Mouse (Mus musculus) yolk sac, embryonic 10.5 days (tissue): ENCODE results near the gene Tmem42.

Experiments
- DNase-seq: peaks from one replicate; pipeline ENCODE4 v3.0.0-alpha.2; 2017; ENCODE audit warnings: low spot score

Gene Tmem42

GRCm38 (mm10) chr9:123020995-123021631 lies at the start of gene Tmem42:
Gene Tmem42, plus strand, starts transcription at chr9:123021326.
- DNase-seq: peak; percentile 95

DNA sequence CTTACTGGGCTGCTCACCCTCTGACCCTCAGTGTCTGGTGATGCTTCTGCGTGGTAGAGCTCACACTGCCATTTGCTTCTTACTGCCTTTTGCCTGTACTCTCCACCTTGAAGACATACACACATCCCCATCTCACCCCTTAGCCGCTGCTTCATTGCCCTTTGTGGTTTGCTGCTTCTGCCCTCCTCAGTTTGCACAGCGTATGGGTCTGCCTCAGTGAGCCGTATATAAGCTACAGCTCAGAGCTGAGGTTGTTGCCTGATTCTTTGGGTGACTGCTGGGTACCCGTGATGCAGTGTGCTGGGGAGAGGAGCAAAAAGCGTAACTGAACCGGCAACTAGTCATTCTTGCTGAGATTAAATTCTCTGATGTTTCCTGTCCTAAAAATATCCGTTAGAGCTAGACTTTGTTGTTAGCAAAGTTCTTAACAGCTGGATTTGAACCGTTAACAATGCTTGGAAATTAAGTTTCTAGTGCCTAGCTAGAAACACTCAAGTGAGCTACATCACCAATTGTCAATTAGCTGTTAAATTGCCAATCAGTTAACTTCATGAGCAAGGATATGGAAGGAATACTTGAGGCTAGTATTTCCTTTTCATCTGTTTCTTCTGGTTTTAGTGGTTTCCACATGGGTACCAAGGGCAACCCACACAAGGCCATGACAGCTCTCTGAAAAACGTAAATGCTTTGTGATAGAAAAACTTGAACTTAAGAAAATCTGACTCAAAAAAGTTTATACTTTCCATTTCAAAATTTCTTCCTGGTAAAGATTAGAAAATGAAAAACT lies 22.5 kb upstream of the Tmem42 start:
- DNase-seq: no peak

DNA sequence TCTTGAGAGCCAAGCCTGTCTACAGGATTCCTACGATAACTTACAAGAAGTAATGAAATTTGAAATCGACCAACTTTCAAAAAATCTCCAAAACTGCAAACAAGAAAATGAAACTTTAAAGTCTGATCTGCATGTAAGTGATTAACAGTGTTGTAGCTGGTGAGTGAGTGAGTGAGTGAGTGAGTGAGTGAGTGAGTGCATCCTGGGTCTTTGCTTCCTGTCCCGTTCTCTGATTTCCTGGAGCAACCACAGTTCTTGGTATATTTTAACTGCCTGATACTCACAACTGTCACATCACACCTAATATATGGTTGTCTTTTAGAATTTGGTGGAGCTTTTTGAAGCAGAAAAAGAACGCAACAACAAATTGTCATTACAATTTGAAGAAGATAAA lies 21.9 kb upstream of the Tmem42 start:
- no peak for DNase-seq

- no peak for DNase-seq
These were observed 16.4 kb upstream of the Tmem42 start for GRCm38 (mm10) chr9:123004718-123005117.

GRCm38 (mm10) chr9:123006071-123006470 lies 15.1 kb upstream of the Tmem42 start:
- DNase-seq: no peak

DNA sequence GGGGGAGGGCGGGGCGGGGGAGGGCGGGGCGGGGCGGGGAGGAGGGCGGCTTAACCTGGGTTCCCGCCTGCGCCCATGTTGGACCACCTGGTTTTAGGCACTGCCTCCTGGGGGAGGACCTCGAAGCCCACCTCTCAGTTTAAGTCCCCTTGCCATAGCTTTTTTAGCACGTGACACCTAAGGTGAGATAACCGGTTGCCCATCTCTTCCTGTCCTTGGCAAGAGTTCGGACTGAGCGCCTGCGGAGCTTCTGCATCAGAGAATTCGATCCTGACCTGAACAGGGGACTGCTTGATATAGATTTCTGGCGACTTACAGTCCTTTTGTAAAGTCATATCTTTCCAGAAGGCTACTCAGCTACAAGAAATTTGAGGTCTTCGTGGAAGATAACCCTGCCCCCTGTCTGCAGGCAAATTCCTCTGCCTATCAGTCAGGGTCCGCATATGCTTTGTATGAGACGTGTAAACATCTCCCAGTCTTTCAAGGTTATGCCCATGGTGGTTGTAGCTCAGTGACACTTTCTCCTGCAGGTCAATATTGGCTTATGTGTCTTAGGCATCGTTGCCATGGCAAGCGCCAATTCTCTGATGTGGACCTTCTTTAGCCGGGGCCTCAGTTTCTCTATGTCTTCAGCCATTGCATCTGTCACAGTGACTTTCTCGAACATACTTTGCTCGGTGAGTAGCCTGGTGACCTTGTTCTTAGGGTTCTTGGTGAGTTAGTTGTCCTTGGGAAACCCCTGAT lies 682 bp downstream of the Tmem42 start:
- DNase-seq: no peak

DNA sequence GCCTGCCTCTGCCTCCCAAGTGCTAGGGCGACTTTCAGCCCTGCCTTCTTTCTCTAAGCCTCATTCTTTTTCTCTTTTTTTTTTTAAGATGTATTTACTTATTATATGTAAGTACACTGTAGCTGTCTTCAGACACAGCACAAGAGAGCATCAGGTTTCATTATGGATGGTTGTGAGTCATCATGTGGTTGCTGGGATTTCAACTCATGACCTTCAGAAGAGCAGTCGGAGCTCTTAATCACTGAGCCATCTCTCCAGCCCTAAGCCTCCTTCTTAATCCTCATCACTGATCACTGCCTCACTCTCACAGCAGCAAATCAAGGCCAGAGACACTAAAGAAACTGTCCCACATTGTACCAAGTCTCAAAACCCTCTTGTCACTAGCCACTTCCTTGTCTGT lies 3.1 kb downstream of the Tmem42 start:
- DNase-seq: no peak

DNA sequence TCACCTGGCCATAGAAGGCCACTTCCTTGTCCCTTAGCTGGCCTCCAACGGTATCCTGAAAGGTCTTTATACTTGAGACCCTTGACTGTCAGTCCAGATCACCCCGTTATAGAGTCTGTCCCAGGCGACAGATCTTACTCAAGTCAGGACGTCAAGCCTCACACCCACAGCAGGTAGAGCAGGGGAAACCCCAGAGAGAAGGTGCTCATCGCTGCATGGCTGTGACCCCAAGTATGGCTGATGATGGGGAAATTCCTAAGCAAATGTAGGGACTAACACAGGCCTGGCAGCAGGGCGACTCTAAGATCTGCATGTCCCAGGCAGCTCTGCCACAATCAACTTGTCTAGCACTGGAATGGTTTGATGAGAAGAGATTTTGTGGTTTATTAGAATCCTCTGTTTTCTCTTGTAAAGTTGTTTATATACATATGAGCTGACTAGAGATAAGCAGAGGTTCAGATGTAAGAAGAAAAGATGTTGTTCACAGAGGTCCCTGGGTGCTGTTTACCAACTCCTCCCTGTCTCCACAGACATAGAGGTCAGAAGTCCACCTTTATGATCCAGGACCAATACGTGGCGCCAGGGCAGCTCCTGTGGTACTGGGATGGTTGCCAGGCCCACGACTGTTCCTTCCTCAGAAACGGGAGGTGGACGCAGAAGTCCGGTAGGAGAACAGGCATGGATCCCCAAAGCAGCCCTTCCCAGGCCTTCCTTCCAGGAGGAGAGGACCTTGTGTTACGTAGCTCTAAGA lies 10.5 kb downstream of the Tmem42 start:
- peak; percentile 9 for DNase-seq

- DNase-seq: no peak
These were observed 13.3 kb downstream of the Tmem42 start, which contains the start of gene Tgm4 for GRCm38 (mm10) chr9:123034426-123034825. Gene Tgm4, plus strand, starts transcription at chr9:123034726.

- no peak for DNase-seq
These were observed 26.5 kb downstream of the Tmem42 start for GRCm38 (mm10) chr9:123047665-123048064.

- no peak for DNase-seq
These were observed 37.7 kb downstream of the Tmem42 start for GRCm38 (mm10) chr9:123058724-123059292.

DNA sequence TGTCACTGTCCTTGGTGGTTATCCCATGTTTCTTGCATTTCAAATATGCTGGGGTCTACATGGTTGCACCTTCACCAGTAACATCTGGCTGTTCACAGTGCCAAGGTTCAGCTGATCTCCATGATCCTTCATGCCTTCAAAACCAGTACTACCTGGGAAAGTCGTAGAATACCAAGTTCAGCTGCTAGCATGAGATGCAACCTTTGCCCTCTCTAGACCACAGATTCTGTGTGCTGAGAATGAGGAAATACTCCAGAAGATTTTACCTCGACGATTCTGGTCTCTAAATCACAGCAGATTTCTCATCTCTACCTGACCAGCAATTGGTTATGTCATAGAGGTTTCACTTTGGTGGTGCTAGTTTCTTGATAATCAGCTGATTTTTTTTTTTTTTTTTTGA lies 39.0 kb downstream of the Tmem42 start:
- DNase-seq: no peak
